Mouse (Mus musculus) brain, embryonic 14.5 days (tissue): ENCODE data around the gene Aldh3b2.

Experiments
- CTCF ChIP-seq: fragments of 200-500 bp; IDR thresholded peaks from 2 replicates; pipeline ENCODE4 v1.5.1; 2012; ENCODE audit warnings: inconsistent platforms, mild to moderate bottlenecking, moderate library complexity, borderline replicate concordance; ENCODE audit not compliant: insufficient read depth, insufficient read length; ENCODE audit errors: extremely low read depth
- POLR2A ChIP-seq: fragments of 200-500 bp; IDR thresholded peaks from 2 replicates; pipeline ENCODE4 v1.6.1; 2012; ENCODE audit warnings: mild to moderate bottlenecking, inconsistent platforms, borderline replicate concordance; ENCODE audit not compliant: poor library complexity, insufficient read depth, insufficient read length, severe bottlenecking; ENCODE audit errors: extremely low read depth

DNA sequence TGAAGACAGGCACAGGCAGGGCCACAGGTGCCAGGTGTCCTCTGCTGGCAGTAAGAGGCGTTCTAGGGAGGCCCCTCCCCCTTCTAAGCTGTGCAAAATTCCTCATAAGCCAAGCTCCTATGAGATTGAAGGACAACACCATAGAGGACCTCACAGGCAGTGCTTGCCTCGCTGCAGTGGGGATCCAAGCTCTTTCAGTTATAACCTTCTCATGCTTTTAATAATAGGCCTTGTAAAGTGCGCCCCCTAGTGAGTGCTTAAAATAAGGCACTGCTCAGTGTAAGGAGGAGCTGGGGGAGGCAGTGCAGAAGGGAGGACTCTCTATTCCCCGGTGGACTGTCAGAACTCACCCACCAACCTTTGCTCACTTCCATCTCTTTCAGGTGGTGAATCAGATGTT, 8.2 kb downstream of the Aldh3b2 start:
- TF ChIP-seq CTCF (peak; percentile 75), POLR2A (no peak)
